Mouse (Mus musculus) layer of hippocampus, adult 8-10 months (tissue): ENCODE data around the gene Fam53a. TPM values are rescaled to one million over a fixed set of nuclear protein-coding genes. Genes with fewer than 3 reads are reported as not detected.

Experiments
- total RNA-seq, 4 experiments: library from RNA; stranded (reverse); gene quantifications; 2 replicates each; pipeline ENCODE4 v1.2.4; 2022

Gene Fam53a
- total RNA-seq, 4 experiments from 2014 or later = 23.1 to 28.3 (median 24.0) TPM

Other genes starting within 250 kb of the Fam53a start
- not detected for gene Nkx1-1, start 195.7 kb downstream of the Fam53a start, total RNA-seq
- 1 to 10 TPM in 2 of 4 experiments, under 1 TPM in 2; 0.61 to 1.1 (median 0.89) TPM for gene Gm9903, start 290 bp upstream of the Fam53a start, total RNA-seq
- 10 to 100 TPM; 18.1 to 28.3 (median 23.1) TPM for gene Slbp, start 22.9 kb upstream of the Fam53a start, total RNA-seq
- 1 to 10 TPM; 4.1 to 7.2 (median 4.4) TPM for gene Tacc3, start 28.5 kb upstream of the Fam53a start, total RNA-seq
- gene Tmem129, start 28.8 kb upstream of the Fam53a start, total RNA-seq = 10 to 100 TPM; 22.4 to 25.7 (median 25.2) TPM
- 100 to 1,000 TPM; 116 to 143 (median 125) TPM for gene Fgfr3, start 92.0 kb upstream of the Fam53a start, total RNA-seq
- gene Letm1, start 153.2 kb upstream of the Fam53a start, total RNA-seq = 100 to 1,000 TPM in 1 of 4 experiments, 10 to 100 TPM in 3; 86.6 to 101 (median 92.9) TPM
- 100 to 1,000 TPM; 106 to 126 (median 115) TPM for gene Nsd2, start 191.1 kb upstream of the Fam53a start, total RNA-seq